Mouse (Mus musculus) right cerebral cortex, postnatal 36 days (tissue): ENCODE data around the gene Frzb.

Experiments used
- DNase-seq, 2 experiments: peaks; one replicate each; pipeline ENCODE4 v3.0.0; 2022; ENCODE audit warnings: low spot score in 2 of 2, mixed read lengths in 1 of 2

The Frzb gene

DNA sequence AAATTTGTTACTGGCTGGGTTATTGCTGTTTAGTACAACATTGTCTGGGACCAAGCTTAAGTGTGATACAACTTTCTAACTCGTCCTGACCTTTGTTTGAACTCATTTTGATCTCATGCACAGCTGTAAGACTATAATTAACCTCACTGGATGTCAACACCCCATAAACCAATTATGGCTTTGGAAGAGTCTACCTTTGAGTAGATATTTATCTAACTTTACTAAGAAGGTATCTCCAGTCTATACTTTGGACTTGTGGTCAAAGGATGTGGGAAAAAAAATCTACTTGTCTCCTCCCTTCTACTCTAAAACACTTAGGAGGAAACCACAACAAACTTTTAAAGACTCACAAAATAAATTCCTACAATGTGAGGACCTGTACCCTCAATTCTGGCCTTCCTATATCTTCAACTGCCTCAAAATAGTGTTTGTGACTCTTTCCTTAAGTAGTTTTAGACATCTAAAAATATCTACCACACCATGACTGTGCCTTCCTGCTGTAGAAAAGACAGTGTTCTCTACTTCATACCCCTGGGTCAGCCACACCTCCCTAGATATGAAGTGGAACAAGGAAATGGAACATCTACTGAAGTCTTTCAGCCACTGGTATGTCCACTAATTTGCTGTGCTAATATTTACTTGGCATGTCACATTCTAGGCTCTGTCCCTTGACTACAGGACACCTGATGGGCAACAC lies 16.9 kb downstream of the Frzb start:
- DNase-seq, result no peak

DNA sequence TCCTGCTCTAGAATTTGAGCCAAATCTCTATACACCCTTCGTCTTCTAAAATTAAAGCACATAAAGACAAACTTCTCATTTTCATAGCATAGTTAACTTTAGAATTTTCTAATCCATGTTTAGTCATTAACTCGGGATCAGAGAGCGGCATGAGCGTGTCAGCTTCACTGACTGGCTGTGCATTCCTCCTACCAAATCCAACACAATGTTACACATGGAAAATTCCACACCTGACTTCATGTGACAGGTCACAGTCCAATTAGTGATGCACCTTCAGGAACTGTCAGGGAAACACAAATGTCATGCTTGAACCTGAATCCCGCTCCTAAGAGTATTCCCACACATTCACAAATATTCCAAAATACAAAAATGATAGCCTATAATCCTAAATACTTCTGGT lies 24.3 kb downstream of the Frzb start:
- DNase-seq, result no peak

DNA sequence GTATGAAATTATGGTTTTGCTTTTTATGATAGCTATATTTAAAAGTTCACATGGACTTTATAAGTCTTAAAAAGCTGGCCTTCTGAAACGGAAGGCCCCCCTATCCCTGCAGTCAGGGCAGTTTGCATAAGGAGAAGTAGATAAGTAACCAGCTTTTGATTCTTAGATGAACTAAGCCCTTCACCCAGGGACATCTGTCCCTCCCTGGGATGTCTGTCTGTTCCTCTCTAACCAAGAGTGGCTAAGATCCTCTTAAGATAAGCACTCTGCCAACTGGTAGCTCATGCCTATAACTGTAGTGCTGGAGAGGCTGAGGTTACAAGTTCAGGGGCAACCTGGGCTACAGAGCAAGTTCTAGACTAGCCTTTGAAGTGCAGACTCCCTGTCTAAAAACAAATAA lies 25.4 kb downstream of the Frzb start:
- DNase-seq, result no peak

DNA sequence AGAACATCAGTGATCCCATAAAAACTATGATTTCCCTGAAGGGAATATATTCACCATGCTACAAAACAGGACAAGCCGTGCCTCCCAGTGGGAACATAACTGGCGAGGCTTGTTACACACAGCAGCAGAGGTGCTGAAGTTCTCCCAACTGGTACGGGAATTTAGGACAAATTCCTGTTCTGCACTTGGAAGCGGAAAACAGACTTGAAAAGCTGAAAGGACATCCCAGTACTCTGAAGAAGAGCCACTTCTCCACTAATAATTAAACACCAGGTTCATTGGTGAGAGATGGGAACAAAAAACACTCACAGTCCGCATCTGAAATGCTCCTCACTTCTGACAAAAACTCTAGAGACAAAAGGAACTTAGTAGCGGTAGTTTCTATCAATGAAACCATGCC lies 31.1 kb downstream of the Frzb start:
- DNase-seq, result no peak

DNA sequence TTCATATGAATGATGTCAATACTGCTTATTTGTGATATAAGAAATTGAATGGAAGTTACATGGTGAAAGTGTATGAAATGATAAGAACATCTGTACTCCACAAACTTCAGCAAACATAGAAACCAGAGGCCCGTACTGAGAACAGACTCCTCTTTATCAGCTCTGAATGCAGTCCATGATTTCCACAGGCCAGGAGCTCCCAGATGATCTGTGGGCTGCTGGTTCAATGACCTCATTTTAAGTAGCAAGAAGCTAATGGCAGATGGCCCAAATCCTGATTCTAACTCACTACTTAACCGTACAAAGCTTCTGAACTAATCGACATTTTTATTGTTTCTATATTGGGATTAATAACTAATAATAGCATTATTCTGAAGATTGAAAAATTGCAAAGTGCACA lies 33.0 kb downstream of the Frzb start:
- no peak for DNase-seq

DNA sequence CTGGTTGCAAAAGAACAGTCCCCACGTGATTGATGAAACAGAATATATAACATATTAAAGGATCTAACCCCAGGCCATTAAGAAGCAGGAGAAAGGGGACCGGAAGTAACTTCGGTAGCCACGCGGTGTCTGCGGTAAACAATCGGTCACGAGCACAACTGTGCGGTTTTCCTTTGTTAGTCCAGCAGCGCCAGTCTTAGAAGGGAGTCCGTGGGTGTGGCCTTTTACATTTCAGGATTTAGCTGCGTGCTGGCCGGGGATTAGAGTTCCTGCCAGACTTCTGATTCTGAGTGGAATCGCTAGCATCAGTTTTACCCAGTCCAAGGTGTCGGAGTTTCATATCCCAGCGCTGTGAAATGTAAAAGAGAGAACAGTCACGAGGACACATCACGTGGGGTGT lies 34.3 kb downstream of the Frzb start:
- no peak for DNase-seq

DNA sequence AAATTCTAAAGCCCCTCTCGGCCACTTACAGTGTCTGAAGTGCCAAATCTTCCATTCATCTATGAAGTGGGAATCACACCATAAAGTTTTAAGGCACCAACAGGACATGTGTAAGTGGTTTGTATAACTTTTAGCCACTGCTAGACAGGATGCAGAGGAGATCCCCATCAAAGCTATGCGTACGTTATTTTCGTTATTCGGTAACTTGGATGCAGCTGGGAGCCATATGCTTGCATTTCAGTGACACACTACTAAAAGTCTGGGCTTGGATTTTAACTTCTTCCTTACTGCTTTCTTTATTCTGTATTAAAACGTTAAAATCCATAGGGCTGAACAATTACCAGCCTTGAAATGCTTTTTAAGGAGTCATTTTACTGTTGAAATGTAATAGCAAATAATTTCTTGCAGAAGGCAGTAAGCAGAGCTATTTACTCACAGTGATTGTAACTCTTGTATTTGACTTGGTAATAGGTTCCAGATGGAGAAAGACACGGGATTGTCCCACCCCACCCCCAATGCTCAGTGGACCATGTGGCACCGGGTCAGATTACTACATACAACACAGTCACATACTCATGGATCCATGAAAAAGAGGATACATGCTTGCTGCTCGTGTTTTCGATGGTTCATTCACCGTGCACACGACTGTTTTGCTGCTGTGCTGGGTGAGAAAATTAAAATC lies 37.4 kb downstream of the Frzb start:
- DNase-seq, result no peak

DNA sequence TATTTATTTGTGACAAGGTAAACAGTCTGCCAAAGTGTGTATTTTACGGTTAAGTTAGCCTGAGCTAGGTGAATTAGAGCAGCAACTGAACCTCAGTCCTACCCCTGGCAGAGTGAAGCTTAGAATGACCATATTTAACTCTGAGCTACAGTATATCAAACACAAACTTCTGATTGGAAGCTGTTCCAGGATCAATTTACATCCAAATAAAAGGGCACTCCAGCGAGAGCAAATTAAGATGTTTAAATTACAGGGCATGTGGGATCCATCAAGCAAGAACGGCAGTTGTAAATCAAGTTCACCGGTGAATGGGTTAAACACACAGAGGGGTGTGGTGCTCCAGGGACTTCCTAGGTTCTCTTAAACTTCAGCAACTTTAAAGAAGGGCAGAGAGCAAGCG lies 42.7 kb downstream of the Frzb start:
- DNase-seq, result no peak

DNA sequence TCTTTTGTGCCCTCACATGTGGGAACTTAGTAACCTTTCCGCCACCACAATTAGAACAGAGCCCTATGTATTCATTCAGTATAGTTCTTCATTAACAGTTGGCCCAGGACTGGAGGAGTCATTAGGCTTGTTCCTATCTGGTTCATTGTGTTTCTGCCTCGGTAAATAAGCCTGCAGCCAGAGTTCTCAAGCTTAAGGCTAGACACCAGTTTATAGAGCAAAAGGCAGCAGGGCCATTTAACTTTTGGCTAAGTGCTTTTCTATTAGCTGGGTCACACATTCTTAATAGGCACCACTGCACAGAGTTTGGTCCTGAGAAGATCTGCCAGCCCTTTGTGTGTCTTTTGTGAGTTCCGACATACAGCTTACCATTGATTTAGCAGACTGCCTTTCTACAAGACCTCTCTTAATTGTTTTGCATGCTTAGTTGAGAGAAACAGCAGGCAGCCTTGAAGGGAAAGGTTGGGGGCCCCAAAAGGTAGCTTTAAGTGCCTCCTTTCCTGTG lies 48.8 kb downstream of the Frzb start:
- no peak for DNase-seq

DNA sequence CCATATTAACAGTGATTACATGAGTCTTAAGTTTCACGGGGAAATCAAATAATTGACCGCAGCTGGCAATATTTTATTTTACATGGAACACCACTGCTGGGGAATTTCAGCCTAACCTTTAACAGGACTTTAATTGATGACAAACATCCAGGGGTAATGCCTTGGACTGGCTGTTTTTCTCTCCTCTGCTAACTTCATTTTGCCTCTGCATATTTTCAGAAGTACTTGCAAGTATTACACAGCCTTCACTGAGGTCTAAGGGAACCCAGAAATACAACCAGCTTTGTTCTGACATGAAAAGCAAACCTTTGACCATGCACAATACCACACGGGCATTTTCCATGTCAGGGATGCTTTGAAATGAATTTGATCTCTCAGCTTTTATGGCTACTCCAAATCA lies 50.6 kb downstream of the Frzb start:
- DNase-seq, result no peak

DNA sequence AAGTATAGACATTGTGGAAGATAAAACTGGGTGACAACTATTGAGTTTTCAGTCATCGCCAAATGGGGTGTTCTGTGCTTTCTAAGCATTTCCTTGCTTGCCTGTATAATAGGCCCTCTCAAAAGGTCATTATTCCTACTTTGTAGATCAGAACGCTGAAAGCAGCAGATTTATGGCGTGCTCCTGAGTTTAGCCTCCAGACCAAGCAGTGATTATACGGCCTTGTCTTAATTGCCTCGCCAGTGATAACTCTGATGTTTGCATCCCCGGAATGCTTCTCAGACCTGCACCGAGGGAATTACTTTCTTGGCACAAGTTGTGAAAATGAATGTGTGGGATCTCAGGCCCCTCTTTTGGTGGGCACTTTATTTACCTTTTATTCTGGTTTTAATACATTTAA lies 51.4 kb downstream of the Frzb start:
- DNase-seq, result no peak

DNA sequence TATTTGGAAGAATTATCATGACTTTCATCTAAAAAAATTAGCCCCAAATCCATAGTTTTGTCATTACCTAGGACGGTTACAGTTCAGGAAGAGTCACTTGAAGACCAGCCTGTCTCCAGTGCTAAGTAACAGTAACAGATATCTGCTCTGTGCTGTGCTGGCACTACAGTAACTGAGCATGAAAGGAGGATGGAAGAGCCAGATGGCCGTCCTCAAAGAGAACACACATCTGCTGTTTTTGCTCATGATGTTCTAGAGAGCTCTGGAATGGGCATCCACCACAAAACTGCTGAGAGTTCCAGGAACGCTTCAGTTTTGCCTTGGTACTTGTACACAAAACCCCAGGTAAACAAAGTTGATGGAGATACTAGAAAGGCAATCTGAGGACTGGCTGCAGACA lies 59.1 kb downstream of the Frzb start:
- DNase-seq, result peak in 1 of 2 experiments; percentile 30

DNA sequence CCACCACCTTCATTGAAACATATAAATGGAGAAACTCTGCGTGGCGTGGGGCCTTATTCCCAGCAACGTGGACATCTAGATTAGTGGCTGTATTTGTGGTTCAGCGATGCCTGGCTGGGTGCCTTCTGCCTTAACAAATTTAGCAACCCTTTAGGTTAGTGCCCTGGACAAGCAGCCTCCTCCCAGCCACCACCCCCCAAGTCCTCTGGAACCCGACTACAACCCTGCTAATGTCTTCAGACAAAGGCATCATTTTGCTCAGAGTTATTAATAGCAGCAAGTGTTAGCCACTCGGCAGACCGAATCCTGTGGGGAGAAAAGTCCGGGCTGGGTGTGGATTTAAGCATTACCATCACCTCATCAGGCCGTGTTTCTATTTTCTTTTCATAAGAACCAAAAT lies 59.8 kb downstream of the Frzb start:
- no peak for DNase-seq

DNA sequence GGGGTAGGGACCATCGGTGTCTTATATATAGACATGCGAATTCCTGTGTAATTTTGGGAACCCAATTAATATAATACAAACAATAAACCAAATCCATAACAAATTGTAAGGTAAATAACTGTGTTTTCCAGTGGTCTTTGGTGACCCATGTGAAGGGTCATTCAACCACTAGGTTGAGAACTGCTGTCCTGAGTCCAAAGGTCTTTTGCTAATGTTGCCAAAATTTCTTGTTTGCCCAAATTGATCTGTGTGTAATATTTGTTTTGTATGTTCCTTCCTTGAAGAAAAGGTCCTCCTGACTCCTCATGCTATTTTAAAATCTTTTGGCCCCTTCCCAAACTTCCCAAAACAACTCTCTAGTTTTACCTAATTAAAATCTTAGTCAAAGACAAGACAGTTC lies 61.2 kb downstream of the Frzb start:
- DNase-seq, result no peak

DNA sequence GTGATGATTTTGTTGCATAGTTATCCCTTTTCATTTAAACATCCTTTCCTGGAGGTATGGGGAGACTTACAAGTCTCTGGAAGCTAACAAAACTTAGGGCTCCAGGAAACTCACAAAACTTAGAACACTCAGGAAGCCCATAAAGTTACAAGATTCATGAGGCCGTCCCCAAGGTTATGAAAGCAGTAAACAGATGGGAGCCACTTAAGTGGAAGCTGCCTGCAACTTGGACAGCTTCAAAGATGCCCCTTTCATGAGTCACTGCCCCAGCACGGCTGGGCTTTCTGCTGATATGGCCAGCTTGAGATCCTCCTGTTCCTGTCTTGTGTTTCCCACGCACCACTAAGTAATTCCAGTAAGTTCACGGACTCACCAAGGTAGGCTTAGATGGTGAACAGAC lies 63.0 kb downstream of the Frzb start:
- DNase-seq, result no peak

DNA sequence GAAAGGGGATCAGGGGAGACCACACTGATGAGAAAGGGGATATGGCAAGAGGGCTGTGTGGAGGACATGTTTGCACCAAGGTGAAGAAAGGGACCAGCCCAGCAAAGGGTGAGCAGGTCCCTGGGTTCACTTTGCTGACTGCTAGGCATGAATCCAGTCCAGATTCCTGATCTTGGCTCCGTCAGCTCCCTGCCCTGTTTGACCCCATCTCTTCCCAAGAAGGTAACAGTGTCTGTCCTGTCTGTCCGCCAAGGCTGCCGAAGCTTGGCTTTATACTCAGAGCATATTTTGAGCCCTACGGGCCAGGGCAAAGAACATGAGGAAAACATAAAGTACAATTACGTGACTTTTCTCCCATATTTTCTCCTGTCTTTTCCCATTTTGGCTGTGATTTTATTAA lies 67.6 kb downstream of the Frzb start:
- DNase-seq, result no peak

DNA sequence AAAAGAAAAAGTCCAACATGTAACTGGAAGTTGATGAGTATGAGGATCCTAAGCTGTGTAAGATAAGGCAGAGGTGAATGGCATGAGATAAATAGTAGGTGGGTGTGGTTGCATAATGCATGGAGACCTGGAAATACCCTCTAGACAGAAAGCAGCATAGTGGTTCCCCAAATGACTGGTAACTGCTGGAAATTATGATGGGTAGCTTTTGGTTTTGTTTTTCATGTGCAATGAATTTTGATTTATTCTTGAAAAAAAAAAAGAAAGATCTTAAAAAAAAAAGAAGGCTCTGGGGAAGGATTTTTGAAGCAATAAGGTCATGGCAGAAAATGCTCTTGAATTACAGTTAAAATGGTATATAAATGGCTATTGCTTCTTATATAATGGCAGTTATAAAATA lies 72.5 kb downstream of the Frzb start:
- no peak for DNase-seq

DNA sequence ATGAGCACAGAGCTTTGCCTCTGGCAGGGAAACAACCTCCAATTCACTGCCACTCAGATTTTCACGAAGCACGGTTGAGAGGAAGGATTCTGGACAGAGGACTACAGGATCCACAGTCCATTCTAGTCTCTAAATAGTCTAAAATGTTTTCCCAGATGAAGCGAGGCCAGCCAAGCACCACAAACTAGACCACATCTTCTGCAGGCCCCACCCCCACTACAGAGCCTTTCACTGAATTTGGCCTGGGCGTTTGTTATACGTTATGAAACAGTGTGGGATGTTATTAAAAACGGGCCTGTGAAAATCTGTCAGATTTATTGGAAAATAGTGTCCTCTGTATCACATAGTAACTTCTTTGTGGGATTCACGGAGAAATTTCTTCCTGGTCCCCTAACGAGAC lies 76.0 kb downstream of the Frzb start:
- no peak for DNase-seq
